In genomic region chr8:71717096-71717495, GRCm38 (mm10) we compare ENCODE assay signal across 24 mouse cellular contexts. TPM values are rescaled to one million over a fixed set of nuclear protein-coding genes. Genes with fewer than 3 reads are reported as not detected.
DNase-seq lines count a peak whose midpoint lies in the region; ATAC-seq and TF ChIP-seq lines count a peak whose summit lies in the region.
"Had no signal": no experiment of that assay in that cellular context is flagged by ENCODE, and none has a peak within 500 bp of the region (broad histone marks: within the 10 kb centered on the region; RNA-seq: fewer than 3 reads in every experiment).

No protein-coding gene starts in this region.

- H3K27me3 ChIP-seq in midbrain, embryonic 11.5 days (ENCODE audit: control insufficient read depth, insufficient read depth, low read length) = no peaks in the 10 kb centered on the region
- H3K27me3 ChIP-seq in midbrain, embryonic 13.5 days = no peaks in the 10 kb centered on the region
- no peaks in the 10 kb centered on the region for H3K27me3 ChIP-seq in intestine, postnatal 0 days (replicated peaks; ENCODE audit: control insufficient read depth, insufficient read depth, low read length)
- H3K27me3 ChIP-seq: embryonic facial prominence, embryonic 15.5 days; hindbrain, embryonic 13.5 days; Patski had no signal

- no peak for ATAC-seq in midbrain, embryonic 11.5 days (ENCODE audit: low FRiP score)
- no peak for ATAC-seq in midbrain, embryonic 13.5 days
- ATAC-seq in intestine, postnatal 0 days = peak; percentile 58
- ATAC-seq: forebrain, embryonic 14.5 days; midbrain, embryonic 16.5 days; Patski had no signal

- peak; percentile 89 for DNase-seq in heart, adult 11 months
- no peak for DNase-seq in heart, postnatal 25 days (ENCODE audit: low spot score)
- DNase-seq in kidney, postnatal 10 days = peak; percentile 41
- no peak for DNase-seq in kidney, adult 8-10 months
- DNase-seq in midbrain, embryonic 11.5 days (ENCODE audit: low spot score, missing footprints) = peak; percentile 45
- DNase-seq: adrenal gland, adult 2 months; cerebellum, adult 8-10 months; heart, postnatal 14 days; lung, postnatal 36 days; right cerebral cortex, postnatal 14 days; thymus, postnatal 14 days had no signal

- intact Hi-C loops in heart, postnatal 25 days (cut with DNase I) = no loop called here

- no peaks in the 10 kb centered on the region for H3K9me3 ChIP-seq in midbrain, embryonic 11.5 days (ENCODE audit: control insufficient read depth, low read length)
- H3K9me3 ChIP-seq in midbrain, embryonic 13.5 days = no peaks in the 10 kb centered on the region
- H3K9me3 ChIP-seq in intestine, postnatal 0 days (ENCODE audit: control insufficient read depth) = no peaks in the 10 kb centered on the region
- H3K9me3 ChIP-seq: embryonic facial prominence, embryonic 15.5 days; G1E; heart, embryonic 12.5 days; hindbrain, embryonic 13.5 days; limb, embryonic 10.5 days; megakaryocyte, embryonic 14.5 days had no signal

- no peak overlapping the region for H3K4me2 ChIP-seq in midbrain, embryonic 11.5 days
- H3K4me2 ChIP-seq in midbrain, embryonic 13.5 days (replicated peaks) = no peak overlapping the region
- H3K4me2 ChIP-seq in intestine, postnatal 0 days (replicated peaks; ENCODE audit: low read depth) = no peak overlapping the region
- H3K4me2 ChIP-seq: embryonic facial prominence, embryonic 15.5 days; heart, embryonic 12.5 days; hindbrain, embryonic 13.5 days had no signal

- no peak overlapping the region for H3K4me3 ChIP-seq in midbrain, embryonic 11.5 days (ENCODE audit: low read depth, low read length)
- no peak overlapping the region for H3K4me3 ChIP-seq in midbrain, embryonic 13.5 days (replicated peaks)
- H3K4me3 ChIP-seq in intestine, postnatal 0 days (ENCODE audit: low read depth, low read length) = no peak overlapping the region
- H3K4me3 ChIP-seq: embryonic facial prominence, embryonic 15.5 days; heart, embryonic 12.5 days; hindbrain, embryonic 13.5 days; limb, embryonic 10.5 days; megakaryocyte, embryonic 14.5 days had no signal

- H3K9ac ChIP-seq in midbrain, embryonic 11.5 days (ENCODE audit: low read length) = no peak overlapping the region
- no peak overlapping the region for H3K9ac ChIP-seq in midbrain, embryonic 13.5 days (replicated peaks)
- H3K9ac ChIP-seq in intestine, postnatal 0 days (ENCODE audit: low read depth, low read length) = no peak overlapping the region
- H3K9ac ChIP-seq: embryonic facial prominence, embryonic 15.5 days; heart, embryonic 12.5 days; hindbrain, embryonic 13.5 days had no signal

- peaks cover 29% of the 10 kb centered on the region for H3K4me1 ChIP-seq in midbrain, embryonic 11.5 days (ENCODE audit: control insufficient read depth, insufficient read depth, low read length)
- peaks cover 42% of the 10 kb centered on the region for H3K4me1 ChIP-seq in midbrain, embryonic 13.5 days (replicated peaks)
- H3K4me1 ChIP-seq in intestine, postnatal 0 days (replicated peaks; ENCODE audit: control insufficient read depth, insufficient read depth, low read length) = peaks cover 3% of the 10 kb centered on the region; the same call in 1 of the 2 replicates
- H3K4me1 ChIP-seq: embryonic facial prominence, embryonic 15.5 days; heart, embryonic 12.5 days had no signal

- TF ChIP-seq CTCF in intestine, postnatal 0 days (IDR thresholded peaks at IDR 0.05; ENCODE audit: low read depth) = no peak

- H3K27ac ChIP-seq in midbrain, embryonic 11.5 days (ENCODE audit: low read depth, low read length) = no peak overlapping the region
- H3K27ac ChIP-seq in midbrain, embryonic 13.5 days = no peak overlapping the region
- no peak overlapping the region for H3K27ac ChIP-seq in intestine, postnatal 0 days (ENCODE audit: low read depth, low read length)
- H3K27ac ChIP-seq: embryonic facial prominence, embryonic 15.5 days; hindbrain, embryonic 13.5 days; kidney, postnatal 0 days; limb, embryonic 10.5 days; stomach, postnatal 0 days had no signal

- whole genome bisulfite sequencing in midbrain, embryonic 11.5 days = 92% methylated on average over 12 of the region's 12 CpGs
- 91% methylated on average over 12 of the region's 12 CpGs for WGBS in midbrain, embryonic 13.5 days
- 62% methylated on average over 12 of the region's 12 CpGs for WGBS in intestine, postnatal 0 days

- no peaks in the 10 kb centered on the region for H3K36me3 ChIP-seq in midbrain, embryonic 11.5 days (ENCODE audit: control insufficient read depth, insufficient read depth, low read length)
- peaks cover 58% of the 10 kb centered on the region for H3K36me3 ChIP-seq in midbrain, embryonic 13.5 days
- no peaks in the 10 kb centered on the region for H3K36me3 ChIP-seq in intestine, postnatal 0 days (ENCODE audit: control insufficient read depth, insufficient read depth)
- H3K36me3 ChIP-seq: embryonic facial prominence, embryonic 15.5 days; heart, embryonic 12.5 days; limb, embryonic 10.5 days had no signal

RNA-seq across cellular contexts. Expression of gene Fcho1, which starts 8.4 kb away (rescaled TPM):
- total RNA-seq in heart, postnatal 25 days (2021) = under 1 TPM; 0.59 to 0.83 TPM
- polyA plus RNA-seq in midbrain, embryonic 11.5 days (2014; fragmentation: Nextera tagmentation; extraction: Ambion mirVana) = 12.9 and 15.3 TPM in 2 replicates
- 63.9 and 65.5 TPM in 2 replicates for polyA plus RNA-seq in midbrain, embryonic 13.5 days (2015; fragmentation: Nextera tagmentation; extraction: Ambion mirVana)
- 2.2 and 2.5 TPM in 2 replicates for polyA plus RNA-seq in intestine, postnatal 0 days (2015; fragmentation: Nextera tagmentation; extraction: Ambion mirVana)

RNA-seq across cellular contexts. Expression of gene B3gnt3, which starts 15.5 kb away (rescaled TPM):
- 1 to 10 TPM; 5.5 to 8.0 TPM for total RNA-seq in heart, postnatal 25 days (2021)
- polyA plus RNA-seq in midbrain, embryonic 11.5 days (2014; fragmentation: Nextera tagmentation; extraction: Ambion mirVana) = 0.38 and 0.63 TPM in 2 replicates
- polyA plus RNA-seq in midbrain, embryonic 13.5 days (2015; fragmentation: Nextera tagmentation; extraction: Ambion mirVana) = 0.28 and 0.31 TPM in 2 replicates
- 30.5 and 33.5 TPM in 2 replicates for polyA plus RNA-seq in intestine, postnatal 0 days (2015; fragmentation: Nextera tagmentation; extraction: Ambion mirVana)
- polyA plus RNA-seq: G1E had no signal

RNA-seq across cellular contexts. Expression of gene Insl3, which starts 28.1 kb away (rescaled TPM):
- total RNA-seq in heart, postnatal 25 days (2021) = 1 to 10 TPM; 4.0 to 4.8 TPM
- polyA plus RNA-seq in midbrain, embryonic 11.5 days (2014; fragmentation: Nextera tagmentation; extraction: Ambion mirVana) = 0.44 and 0.48 TPM in 2 replicates
- polyA plus RNA-seq in midbrain, embryonic 13.5 days (2015; fragmentation: Nextera tagmentation; extraction: Ambion mirVana) = 0.70 and 0.79 TPM in 2 replicates
- polyA plus RNA-seq in intestine, postnatal 0 days (2015; fragmentation: Nextera tagmentation; extraction: Ambion mirVana) = 2.5 and 3.0 TPM in 2 replicates
- polyA plus RNA-seq: forebrain, embryonic 14.5 days had no signal

RNA-seq across cellular contexts. Expression of gene Jak3, which starts 41.0 kb away (rescaled TPM):
- 1 to 10 TPM; 7.8 to 8.5 TPM for total RNA-seq in heart, postnatal 25 days (2021)
- 1.3 and 1.7 TPM in 2 replicates for polyA plus RNA-seq in midbrain, embryonic 11.5 days (2014; fragmentation: Nextera tagmentation; extraction: Ambion mirVana)
- polyA plus RNA-seq in midbrain, embryonic 13.5 days (2015; fragmentation: Nextera tagmentation; extraction: Ambion mirVana) = 2.5 and 2.7 TPM in 2 replicates
- polyA plus RNA-seq in intestine, postnatal 0 days (2015; fragmentation: Nextera tagmentation; extraction: Ambion mirVana) = 5.7 and 6.8 TPM in 2 replicates

RNA-seq across cellular contexts. Expression of gene Unc13a, which starts 45.5 kb away (rescaled TPM):
- under 1 TPM; 0.73 to 0.83 TPM for total RNA-seq in heart, postnatal 25 days (2021)
- 5.4 and 6.5 TPM in 2 replicates for polyA plus RNA-seq in midbrain, embryonic 11.5 days (2014; fragmentation: Nextera tagmentation; extraction: Ambion mirVana)
- 17.1 and 18.5 TPM in 2 replicates for polyA plus RNA-seq in midbrain, embryonic 13.5 days (2015; fragmentation: Nextera tagmentation; extraction: Ambion mirVana)
- 0.60 and 0.72 TPM in 2 replicates for polyA plus RNA-seq in intestine, postnatal 0 days (2015; fragmentation: Nextera tagmentation; extraction: Ambion mirVana)

Comparison
In these comparisons a context has a peak if more than half of its experiments do, and no peak if none do; other contexts are left out.
1. DNase-seq: peak in heart, adult 11 months (single experiment), kidney, postnatal 10 days (single experiment) and midbrain, embryonic 11.5 days (single experiment); none in heart, postnatal 25 days (single experiment) and kidney, adult 8-10 months (0 of 2).
2. RNA of gene B3gnt3, which starts 15.5 kb away (polyA plus RNA-seq): 30.5 to 33.5 TPM in intestine, postnatal 0 days; 0.38 to 0.63 TPM in midbrain, embryonic 11.5 days and 0.28 to 0.31 TPM in midbrain, embryonic 13.5 days; every median in the first group is over 10 times any median in the second.